Mouse (Mus musculus) kidney, adult 8-10 months (tissue): ENCODE data around the gene Gria1.
A peak's percentile ranks its signal among the peaks of the same experiment; 100 is the strongest.

Experiments used
- DNase-seq, 2 experiments: peaks; one replicate each; pipeline ENCODE4 v3.0.0; 2022

Gria1 gene

GRCm38 (mm10) chr11:57011024-57011690 lies at the start of gene Gria1:
Gene Gria1 (plus strand): TSS chr11:57011387.
- no peak for DNase-seq

- DNase-seq = no peak
Measured at GRCm38 (mm10) chr11:56961751-56962150, 49.4 kb upstream of the Gria1 start.

DNA sequence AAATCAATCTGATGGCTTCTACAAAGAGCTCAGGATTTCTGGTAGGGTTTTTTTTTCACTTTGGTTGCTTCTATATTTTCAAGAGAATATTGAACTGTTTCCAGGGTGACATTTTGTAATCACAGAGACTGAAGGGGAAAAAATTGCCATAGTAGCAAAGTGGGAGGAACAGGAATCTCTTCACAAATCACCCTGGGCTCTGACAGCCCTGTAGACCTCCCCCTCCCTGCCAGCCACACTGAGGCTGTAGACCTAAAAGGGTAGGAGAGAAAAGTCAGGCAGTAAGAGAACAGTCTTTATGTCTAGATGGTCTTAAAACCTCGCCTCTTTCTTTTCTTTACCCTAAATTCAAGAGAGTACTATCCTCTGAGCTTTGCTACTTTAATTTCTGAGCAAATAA lies 38.4 kb upstream of the Gria1 start:
- no peak for DNase-seq

DNA sequence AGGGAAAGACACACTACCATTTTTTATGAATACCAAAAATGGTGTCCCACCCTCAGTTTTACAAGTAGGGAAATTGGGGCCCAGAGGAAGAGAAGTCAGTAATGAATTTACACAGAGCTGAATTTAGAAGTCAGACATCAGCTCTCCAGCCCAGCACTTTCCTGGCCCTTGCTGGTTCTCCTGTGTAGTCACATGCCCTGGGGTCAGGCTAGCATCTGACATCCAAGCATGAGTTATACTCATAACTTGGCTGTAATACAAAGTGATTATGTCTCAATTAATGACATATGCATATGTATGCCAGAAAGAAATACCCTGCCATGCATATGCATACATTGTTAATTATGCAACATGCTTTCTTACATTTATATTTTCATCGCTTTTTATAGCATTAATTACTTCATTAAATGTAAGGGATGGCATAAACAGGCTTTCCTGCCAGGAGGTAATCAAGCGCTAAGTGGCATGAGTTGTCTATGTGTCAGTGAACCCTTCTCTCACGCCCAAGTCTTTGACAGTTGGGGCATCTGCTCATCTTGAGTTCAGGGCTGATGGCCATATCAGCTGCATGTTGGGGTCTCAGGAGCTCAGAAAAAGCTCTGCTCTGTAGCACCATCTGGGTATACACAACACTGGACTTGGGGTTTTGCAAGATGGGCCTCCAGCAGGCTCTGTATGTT lies 26.7 kb upstream of the Gria1 start:
- no peak for DNase-seq

DNA sequence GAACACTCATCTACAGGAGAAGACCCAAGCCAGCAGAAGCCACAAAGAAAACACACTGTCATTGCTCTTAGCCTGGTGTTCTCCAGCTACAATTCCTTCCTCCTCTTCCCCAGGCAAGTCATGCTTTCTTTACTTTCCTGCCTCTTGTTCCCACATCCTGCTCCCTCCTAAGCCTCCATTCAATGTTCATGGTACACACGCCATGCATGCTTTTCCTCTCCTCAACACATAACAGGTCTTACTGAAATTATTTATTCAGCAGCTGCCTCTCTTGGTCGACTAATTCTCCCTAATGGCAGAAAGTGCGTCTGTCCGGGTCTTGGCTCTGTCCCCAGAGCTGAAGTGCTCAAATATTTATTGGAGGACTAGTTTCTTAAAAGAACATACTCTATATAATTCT lies 25.7 kb upstream of the Gria1 start:
- DNase-seq = no peak

- no peak for DNase-seq
Measured at GRCm38 (mm10) chr11:56999601-57000001, 11.6 kb upstream of the Gria1 start.

- DNase-seq = no peak
Measured at GRCm38 (mm10) chr11:57004611-57005010, 6.6 kb upstream of the Gria1 start.

- DNase-seq = no peak
Measured at GRCm38 (mm10) chr11:57005341-57005740, 5.8 kb upstream of the Gria1 start.

- DNase-seq = no peak
Measured at GRCm38 (mm10) chr11:57007790-57008189, 3.4 kb upstream of the Gria1 start.

DNA sequence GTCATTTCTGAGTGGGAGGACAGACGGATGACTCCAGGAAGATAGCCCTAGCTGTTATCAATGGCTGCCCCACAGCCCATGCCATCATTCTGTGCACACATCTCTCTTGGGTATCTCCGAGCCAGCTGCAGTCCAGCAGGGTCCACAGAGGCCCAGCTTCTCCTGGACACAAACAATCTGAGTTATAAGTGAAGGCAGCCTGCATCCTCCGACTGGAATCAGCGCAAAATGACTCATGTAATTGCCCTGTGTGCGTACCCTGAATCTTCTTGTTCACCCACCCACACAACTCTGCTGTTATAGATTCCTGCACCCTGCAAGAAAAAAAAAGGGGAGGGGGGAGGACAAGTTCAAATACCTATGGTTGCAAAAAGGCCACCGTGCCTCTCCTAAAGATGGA lies 576 bp upstream of the Gria1 start:
- DNase-seq = no peak

- DNase-seq = no peak
Measured at GRCm38 (mm10) chr11:57011691-57012039, 478 bp downstream of the Gria1 start.

DNA sequence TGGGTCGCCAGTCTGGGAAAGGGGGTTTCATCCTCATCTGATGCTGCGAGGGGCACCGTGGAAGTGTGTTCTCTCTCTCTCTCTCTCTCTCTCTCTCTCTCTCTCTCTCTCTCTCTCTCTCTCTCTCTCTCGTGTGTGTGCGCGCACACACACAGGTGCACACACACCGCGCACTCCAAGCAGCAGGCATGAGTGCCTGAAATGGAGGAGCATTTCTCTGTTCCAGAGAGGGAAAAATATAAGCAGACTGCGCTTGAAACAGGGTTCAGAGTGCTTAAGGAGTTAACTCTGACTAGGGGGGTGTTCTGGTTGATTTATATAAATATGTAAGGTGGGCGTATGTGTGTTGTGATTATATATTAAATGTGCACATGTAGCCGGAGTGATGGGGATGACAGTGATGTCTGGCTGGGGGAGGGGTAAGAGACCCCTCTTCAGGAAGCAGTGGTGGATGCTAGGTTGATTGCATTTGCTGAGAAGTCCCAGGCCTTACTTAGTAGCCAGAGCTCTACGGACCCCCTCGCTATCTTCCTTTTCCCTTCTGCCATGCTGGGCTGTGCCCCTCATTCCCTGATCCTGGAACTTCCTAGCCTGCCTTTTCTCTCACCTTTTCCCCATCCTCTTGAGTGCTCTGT lies 1.2 kb downstream of the Gria1 start:
- no peak for DNase-seq

- no peak for DNase-seq
Measured at GRCm38 (mm10) chr11:57013464-57014190, 2.4 kb downstream of the Gria1 start.

DNA sequence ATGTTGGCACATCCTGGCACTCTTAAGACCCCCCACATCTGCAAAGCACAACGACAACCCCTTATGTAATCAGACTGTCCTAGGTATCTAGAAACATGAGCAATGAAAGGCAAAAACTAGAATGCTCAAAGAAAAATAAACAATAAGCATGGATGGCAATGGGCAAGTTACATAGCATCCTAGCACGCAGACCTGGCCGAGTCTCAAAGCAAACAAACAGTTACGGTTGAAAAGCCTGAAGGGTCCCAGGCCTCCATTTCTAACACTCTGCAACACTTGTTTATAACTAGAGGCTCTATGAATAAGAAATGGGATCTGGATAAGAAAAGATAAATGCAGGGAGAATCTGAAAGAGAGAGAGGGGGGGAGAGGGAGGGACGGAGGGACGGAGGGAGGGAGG lies 3.2 kb downstream of the Gria1 start:
- no peak for DNase-seq

GRCm38 (mm10) chr11:57018536-57018935 lies 7.3 kb downstream of the Gria1 start:
- no peak for DNase-seq

- no peak for DNase-seq
Measured at GRCm38 (mm10) chr11:57022400-57022799, 11.2 kb downstream of the Gria1 start.

GRCm38 (mm10) chr11:57030448-57030847 lies 19.3 kb downstream of the Gria1 start:
- no peak for DNase-seq

DNA sequence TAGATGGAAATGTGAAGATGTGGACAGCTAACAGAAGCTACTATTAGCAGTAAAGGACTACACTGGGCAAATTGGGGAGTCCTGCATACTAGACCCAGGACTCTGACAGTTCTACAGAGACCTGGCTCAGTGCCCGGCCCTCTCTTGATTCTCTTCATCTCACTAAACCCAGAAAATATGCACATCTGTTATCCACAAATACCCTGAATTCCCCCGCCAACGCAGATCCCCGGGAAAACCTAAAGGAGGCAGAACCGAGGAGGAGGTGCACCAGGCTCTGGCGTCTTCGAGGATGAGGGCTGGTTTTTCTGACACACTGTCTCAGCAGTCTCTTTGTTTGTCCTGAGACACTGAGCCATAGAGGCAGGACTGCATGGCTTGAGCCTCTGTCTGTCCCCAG lies 27.6 kb downstream of the Gria1 start:
- no peak for DNase-seq

DNA sequence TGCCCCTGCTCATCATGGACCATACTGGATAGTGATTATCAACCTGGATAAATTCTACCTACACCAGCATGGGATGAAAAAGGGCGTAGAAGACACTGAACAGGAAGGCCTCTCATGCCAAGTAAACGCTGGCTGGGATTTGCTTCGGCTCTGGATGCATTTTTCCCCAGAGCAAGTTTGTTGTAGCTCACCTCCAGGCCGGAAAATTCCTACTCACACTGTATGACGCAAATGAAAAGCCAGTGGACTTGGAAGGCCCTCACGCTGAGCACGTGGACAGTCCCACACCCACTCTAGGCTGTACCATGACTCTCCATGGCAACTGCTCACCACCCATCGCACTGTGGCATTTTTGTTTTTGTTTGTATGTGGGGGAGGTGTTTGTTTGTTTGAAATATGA lies 28.1 kb downstream of the Gria1 start:
- DNase-seq = no peak

DNA sequence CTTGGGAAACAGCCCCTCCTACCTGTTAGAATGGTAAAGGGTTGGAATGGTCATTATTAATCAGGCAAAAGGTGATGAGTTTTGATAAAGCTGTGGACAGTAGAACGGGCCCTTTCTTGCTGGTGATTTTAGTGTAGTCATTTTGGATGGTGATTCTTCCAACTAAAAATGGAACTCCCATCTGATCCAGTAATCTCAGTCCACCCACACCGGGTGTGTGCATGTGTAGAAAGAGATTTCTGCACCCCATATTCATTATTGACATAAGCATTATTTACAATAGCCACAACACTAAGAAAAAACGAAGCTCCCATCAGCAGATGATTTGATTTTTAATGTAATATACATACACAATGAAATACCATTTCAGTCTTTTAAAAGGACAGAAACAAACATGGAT lies 30.9 kb downstream of the Gria1 start:
- no peak for DNase-seq

- DNase-seq = no peak
Measured at GRCm38 (mm10) chr11:57044146-57044545, 33.0 kb downstream of the Gria1 start.

- DNase-seq = peak; percentile 15 to 41
Measured at GRCm38 (mm10) chr11:57051666-57052562, 40.7 kb downstream of the Gria1 start.

GRCm38 (mm10) chr11:57062441-57062840 lies 51.3 kb downstream of the Gria1 start:
- no peak for DNase-seq
